Mouse (Mus musculus): ENCODE measurements around the gene Ppm1h. TPM values are rescaled to one million over a fixed set of nuclear protein-coding genes. Genes with fewer than 3 reads are reported as not detected.

Gene Ppm1h
- polyA plus RNA-seq, 1 experiment from 2014 or later = 24.7 TPM

DNA sequence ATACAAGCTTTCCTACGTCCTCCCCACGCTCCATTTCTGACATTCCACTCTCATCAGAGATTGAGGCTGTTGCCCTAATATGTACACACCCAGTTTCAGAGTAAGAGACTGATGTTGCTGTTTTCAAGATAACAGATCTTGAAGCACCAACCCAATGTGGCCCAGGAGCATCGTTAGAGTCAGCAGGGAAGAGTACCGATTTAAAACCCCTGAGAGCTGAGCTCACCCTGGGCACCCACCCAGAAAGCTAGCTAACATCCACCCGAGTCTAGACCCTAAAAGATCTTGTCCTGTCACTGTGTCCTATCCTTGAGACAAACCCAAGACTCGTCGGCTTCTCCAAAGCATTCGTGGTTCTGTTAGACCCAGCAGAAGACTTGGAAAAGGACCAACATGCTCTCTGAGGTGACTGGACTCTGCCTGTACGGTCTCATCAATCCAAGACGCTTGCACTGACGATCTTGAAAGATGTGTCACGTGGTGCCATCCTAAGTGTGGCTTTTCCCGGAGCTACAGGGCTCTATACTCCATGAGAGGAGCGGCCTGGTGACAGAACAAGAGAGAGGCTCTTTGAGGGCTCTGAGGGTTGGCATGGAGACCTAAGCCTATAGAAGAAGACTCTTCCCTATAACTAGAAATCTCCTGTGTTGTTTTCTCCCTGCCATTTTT lies 212.3 kb downstream of the Ppm1h start:
- H3K27me3 ChIP-seq (ENCODE audit: insufficient read depth, low read length) = no peaks in the 10 kb centered on the region
- 86% methylated on average over 14 of the region's 14 CpGs for whole genome bisulfite sequencing
- no peak overlapping the region for H3K9ac ChIP-seq (replicated peaks; ENCODE audit: low read length)
- H3K9me3 ChIP-seq (ENCODE audit: low read length) = no peaks in the 10 kb centered on the region
- no peak for ATAC-seq (ENCODE audit: low FRiP score, low TSS enrichment)
- 0 out of 2 replicates have a peak, but pooled peaks cover 5% of the 10 kb centered on the region for H3K36me3 ChIP-seq (ENCODE audit: insufficient read depth, low read length)
- H3K4me1 ChIP-seq (ENCODE audit: insufficient read depth, low read length) = peaks cover 38% of the 10 kb centered on the region
- H3K27ac ChIP-seq (ENCODE audit: low read length) = no peak overlapping the region
- H3K4me3 ChIP-seq (ENCODE audit: low read length) = no peak overlapping the region
- H3K4me2 ChIP-seq (replicated peaks; ENCODE audit: low read depth, low read length) = no peak overlapping the region

DNA sequence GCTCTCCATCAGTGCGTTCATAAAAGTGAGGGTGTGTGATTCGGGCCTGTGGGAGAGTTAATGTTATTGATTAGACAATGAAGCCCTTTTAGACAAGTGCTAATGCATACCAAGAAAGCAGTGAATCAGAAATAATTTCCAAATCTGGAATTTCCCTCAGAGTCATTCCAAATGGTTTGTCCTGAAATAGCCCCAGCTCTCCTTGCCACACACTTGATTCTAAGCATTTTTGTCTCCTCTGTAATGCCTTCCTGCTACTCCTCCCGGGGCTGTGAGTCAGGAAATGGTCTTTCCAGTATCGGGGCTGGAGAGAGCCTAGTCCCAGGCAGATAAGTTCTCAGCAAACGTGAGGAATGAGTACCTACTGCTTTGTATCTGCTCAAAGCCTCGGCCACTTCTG lies 212.9 kb downstream of the Ppm1h start:
- 74% methylated on average over 6 of the region's 6 CpGs for WGBS

DNA sequence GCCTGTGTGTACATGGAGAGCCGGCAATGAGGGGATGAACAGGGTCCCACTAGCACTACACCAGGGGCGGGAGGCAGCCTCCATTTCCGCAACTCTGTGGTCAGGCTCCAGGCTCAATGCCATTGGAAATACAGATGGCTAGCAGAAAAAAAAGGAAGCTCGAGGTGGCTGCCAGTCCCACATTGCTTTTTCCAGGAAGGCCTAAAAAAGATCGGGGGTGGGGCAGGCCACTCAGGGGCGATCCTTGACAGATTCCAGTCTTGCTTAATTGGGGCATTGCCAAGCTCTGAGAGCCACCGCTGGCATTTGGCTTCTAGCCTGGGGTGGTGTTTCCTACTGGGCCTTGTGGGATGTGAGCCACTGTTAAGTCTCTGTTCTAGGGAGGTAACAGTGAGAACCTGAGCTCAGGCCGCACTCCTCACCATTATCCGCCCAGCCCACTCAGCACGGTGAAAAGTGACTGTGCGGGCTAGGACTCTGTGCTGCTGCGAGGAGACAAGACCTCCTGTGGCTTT lies 216.1 kb downstream of the Ppm1h start:
- no peaks in the 10 kb centered on the region for H3K9me3 ChIP-seq (ENCODE audit: low read length)
- no peak overlapping the region for H3K9ac ChIP-seq (replicated peaks; ENCODE audit: low read length)
- H3K27ac ChIP-seq (ENCODE audit: low read length) = no peak overlapping the region
- WGBS = 76% methylated on average over 12 of the region's 12 CpGs
- H3K27me3 ChIP-seq (ENCODE audit: insufficient read depth, low read length) = no peaks in the 10 kb centered on the region
- H3K36me3 ChIP-seq (ENCODE audit: insufficient read depth, low read length) = 0 out of 2 replicates have a peak, but pooled peaks cover 5% of the 10 kb centered on the region
- no peak overlapping the region for H3K4me2 ChIP-seq (replicated peaks; ENCODE audit: low read depth, low read length)
- H3K4me1 ChIP-seq (ENCODE audit: insufficient read depth, low read length) = peaks cover 8% of the 10 kb centered on the region; the same call in 1 of the 2 replicates
- ATAC-seq (ENCODE audit: low FRiP score, low TSS enrichment) = no peak
- no peak overlapping the region for H3K4me3 ChIP-seq (ENCODE audit: low read length)

More for the DNA sequence above, 212.9 kb downstream of the Ppm1h start:
- Histone ChIP-seq H3K27me3 (ENCODE audit: insufficient read depth, low read length) (no peaks in the 10 kb centered on the region), H3K27ac (ENCODE audit: low read length) (no peak overlapping the region), H3K9me3 (ENCODE audit: low read length) (no peaks in the 10 kb centered on the region), H3K4me3 (ENCODE audit: low read length) (no peak overlapping the region), H3K36me3 (ENCODE audit: insufficient read depth, low read length) (0 out of 2 replicates have a peak, but pooled peaks cover 5% of the 10 kb centered on the region), H3K4me1 (ENCODE audit: insufficient read depth, low read length) (peaks cover 35% of the 10 kb centered on the region), H3K9ac (replicated peaks; ENCODE audit: low read length) (no peak overlapping the region), H3K4me2 (replicated peaks; ENCODE audit: low read depth, low read length) (no peak overlapping the region)
- ATAC-seq (ENCODE audit: low FRiP score, low TSS enrichment) = no peak

DNA sequence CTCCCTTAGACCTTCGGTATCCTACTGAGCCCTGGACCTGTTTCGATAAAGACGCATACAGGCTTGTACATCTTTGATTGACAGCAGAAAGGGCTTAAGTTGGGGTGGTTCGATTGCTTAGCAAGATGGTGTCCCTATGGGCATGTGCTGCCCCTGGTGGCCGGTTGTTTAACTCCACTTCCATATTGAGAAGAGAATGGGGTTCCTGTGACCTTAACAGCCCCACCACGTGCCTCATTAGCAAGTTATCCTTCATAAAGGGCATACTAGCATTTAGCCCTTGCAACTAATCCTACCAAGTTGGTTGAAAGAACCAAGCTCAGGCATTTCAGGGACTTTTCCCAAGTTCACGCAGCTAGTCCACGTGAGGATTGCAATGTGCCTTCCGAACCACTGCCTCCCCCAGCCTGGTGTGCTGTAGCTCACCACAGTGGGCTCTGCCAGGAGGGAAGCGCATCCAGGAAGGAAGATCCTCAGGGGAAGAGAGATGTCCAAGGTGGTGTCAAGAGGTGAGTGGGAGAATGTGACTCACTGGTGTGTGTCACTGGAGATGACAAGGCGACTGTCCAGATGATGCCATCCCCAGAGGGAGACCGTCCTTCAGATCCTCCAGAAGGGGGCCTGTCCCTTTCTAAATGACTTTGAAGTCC lies 216.7 kb downstream of the Ppm1h start:
- Histone ChIP-seq H3K27ac (ENCODE audit: low read length) (no peak overlapping the region), H3K27me3 (ENCODE audit: insufficient read depth, low read length) (no peaks in the 10 kb centered on the region), H3K36me3 (ENCODE audit: insufficient read depth, low read length) (0 out of 2 replicates have a peak, but pooled peaks cover 5% of the 10 kb centered on the region), H3K4me2 (replicated peaks; ENCODE audit: low read depth, low read length) (no peak overlapping the region), H3K4me1 (ENCODE audit: insufficient read depth, low read length) (peaks cover 14% of the 10 kb centered on the region), H3K4me3 (ENCODE audit: low read length) (no peak overlapping the region), H3K9ac (replicated peaks; ENCODE audit: low read length) (no peak overlapping the region), H3K9me3 (ENCODE audit: low read length) (no peaks in the 10 kb centered on the region)
- ATAC-seq (ENCODE audit: low FRiP score, low TSS enrichment) = no peak
- whole genome bisulfite sequencing = 86% methylated on average over 12 of the region's 12 CpGs

DNA sequence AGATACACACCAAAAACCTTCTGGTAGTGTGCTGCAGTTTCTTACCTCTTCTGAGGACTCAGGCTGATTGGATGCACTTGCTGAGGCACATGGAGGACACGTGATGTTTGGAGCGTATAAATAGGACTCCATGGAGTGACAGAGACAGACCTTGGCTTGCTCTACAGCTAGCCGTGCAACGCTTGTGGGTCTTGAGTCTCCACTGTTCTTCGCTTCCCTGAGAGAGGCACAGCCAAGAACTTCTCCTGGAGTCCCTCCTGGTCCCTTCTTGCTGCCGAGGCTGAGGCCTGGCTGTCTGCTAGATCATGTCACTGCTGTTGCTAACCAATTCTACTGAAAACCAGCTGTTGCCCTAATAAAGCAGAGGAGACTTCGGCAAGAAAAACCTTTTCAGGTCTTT lies 221.4 kb downstream of the Ppm1h start:
- no peak for ATAC-seq (ENCODE audit: low FRiP score, low TSS enrichment)
- Histone ChIP-seq H3K36me3 (ENCODE audit: insufficient read depth, low read length) (no peaks in the 10 kb centered on the region), H3K27me3 (ENCODE audit: insufficient read depth, low read length) (no peaks in the 10 kb centered on the region), H3K4me2 (replicated peaks; ENCODE audit: low read depth, low read length) (no peak overlapping the region), H3K9me3 (ENCODE audit: low read length) (no peaks in the 10 kb centered on the region), H3K4me1 (ENCODE audit: insufficient read depth, low read length) (peaks cover 20% of the 10 kb centered on the region), H3K27ac (ENCODE audit: low read length) (peak overlapping the region; percentile 35; the same call in 1 of the 2 replicates), H3K9ac (replicated peaks; ENCODE audit: low read length) (no peak overlapping the region), H3K4me3 (ENCODE audit: low read length) (no peak overlapping the region)
- 55% methylated on average over 7 of the region's 7 CpGs for whole genome bisulfite sequencing

DNA sequence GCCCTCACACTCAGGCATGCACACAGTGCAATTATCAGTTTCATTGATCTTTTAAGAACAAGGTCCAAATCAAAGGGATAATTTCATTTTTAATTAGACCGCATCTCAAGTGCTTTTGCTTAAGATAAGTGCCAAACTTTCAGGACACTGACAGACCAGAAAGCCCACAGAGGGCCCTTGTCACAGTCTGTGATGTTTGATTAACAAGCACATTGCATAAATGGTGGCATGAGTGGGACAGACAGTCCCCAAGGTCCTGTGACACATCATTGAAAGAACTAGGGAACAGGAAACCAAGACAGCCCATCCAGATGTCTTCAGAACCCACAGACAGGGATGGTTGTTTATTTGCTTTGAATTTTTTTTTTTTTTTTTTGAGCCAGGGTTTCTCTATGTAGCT lies 221.9 kb downstream of the Ppm1h start:
- no peaks in the 10 kb centered on the region for H3K9me3 ChIP-seq (ENCODE audit: low read length)
- H3K27ac ChIP-seq (ENCODE audit: low read length) = peak overlapping the region; percentile 35; the same call in 1 of the 2 replicates
- 78% methylated on average over 1 of the region's 1 CpGs for WGBS
- H3K9ac ChIP-seq (replicated peaks; ENCODE audit: low read length) = no peak overlapping the region
- no peaks in the 10 kb centered on the region for H3K36me3 ChIP-seq (ENCODE audit: insufficient read depth, low read length)
- H3K4me2 ChIP-seq (replicated peaks; ENCODE audit: low read depth, low read length) = no peak overlapping the region
- peaks cover 20% of the 10 kb centered on the region for H3K4me1 ChIP-seq (ENCODE audit: insufficient read depth, low read length)
- no peaks in the 10 kb centered on the region for H3K27me3 ChIP-seq (ENCODE audit: insufficient read depth, low read length)
- no peak for ATAC-seq (ENCODE audit: low FRiP score, low TSS enrichment)
- H3K4me3 ChIP-seq (ENCODE audit: low read length) = no peak overlapping the region

DNA sequence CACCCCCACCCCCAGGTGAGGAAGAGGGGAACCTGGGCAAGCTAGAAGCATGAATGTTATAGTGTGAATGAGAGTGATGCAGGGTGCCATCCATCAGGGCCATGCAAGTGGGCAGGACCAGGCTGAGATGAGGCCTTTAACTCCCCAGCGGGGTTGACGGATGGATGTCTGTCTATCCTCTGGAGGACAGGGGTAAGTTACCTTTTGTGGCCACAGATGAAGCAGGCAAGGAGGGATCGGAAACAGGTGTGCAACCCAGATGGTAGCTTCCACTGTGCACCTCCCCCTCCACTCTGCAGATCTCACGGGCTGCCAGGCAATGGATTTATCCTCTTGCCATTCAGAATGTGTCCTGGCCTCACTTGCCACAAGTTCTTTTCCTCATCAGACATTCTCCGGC lies 222.8 kb downstream of the Ppm1h start:
- Histone ChIP-seq H3K27ac (ENCODE audit: low read length) (no peak overlapping the region), H3K4me1 (ENCODE audit: insufficient read depth, low read length) (peaks cover 20% of the 10 kb centered on the region), H3K4me3 (ENCODE audit: low read length) (no peak overlapping the region), H3K9ac (replicated peaks; ENCODE audit: low read length) (no peak overlapping the region), H3K4me2 (replicated peaks; ENCODE audit: low read depth, low read length) (no peak overlapping the region), H3K9me3 (ENCODE audit: low read length) (no peaks in the 10 kb centered on the region), H3K36me3 (ENCODE audit: insufficient read depth, low read length) (no peaks in the 10 kb centered on the region), H3K27me3 (ENCODE audit: insufficient read depth, low read length) (no peaks in the 10 kb centered on the region)
- ATAC-seq (ENCODE audit: low FRiP score, low TSS enrichment) = no peak
- WGBS = 76% methylated on average over 5 of the region's 5 CpGs

DNA sequence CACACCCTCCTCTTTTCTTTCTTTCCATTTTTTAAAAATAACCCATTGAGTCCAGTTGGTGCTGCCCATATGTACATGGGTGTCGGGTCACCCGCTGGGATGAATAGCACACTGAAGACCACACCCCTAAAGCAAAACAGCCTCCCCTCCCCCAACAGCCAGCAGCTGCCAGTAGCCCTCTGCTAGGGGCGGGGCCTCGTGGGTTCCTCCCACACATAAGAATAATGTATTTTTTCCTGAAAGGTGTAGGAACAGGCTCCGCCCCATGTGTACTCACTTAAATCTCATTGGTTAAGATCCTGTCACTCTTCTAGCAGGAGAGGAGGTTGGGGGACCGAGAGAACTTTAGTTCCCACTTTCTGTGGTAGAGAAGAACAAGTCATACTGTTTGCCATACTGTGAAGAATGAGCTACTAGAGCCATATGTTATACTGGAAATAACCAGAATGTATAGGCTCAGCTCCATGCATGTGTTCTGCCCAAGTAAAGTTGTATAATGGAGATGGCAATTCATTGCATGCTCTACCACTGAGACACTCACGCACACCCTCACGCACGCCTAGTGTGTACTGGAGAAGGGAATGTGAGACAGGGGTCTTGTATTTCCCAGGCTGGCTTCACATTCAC lies 231.0 kb downstream of the Ppm1h start:
- 83% methylated on average over 9 of the region's 9 CpGs for WGBS
- Histone ChIP-seq H3K27me3 (ENCODE audit: insufficient read depth, low read length) (no peaks in the 10 kb centered on the region), H3K9me3 (ENCODE audit: low read length) (no peaks in the 10 kb centered on the region), H3K9ac (replicated peaks; ENCODE audit: low read length) (no peak overlapping the region), H3K4me2 (replicated peaks; ENCODE audit: low read depth, low read length) (no peak overlapping the region), H3K27ac (ENCODE audit: low read length) (no peak overlapping the region), H3K36me3 (ENCODE audit: insufficient read depth, low read length) (peaks cover 8% of the 10 kb centered on the region; the same call in 1 of the 2 replicates), H3K4me3 (ENCODE audit: low read length) (no peak overlapping the region), H3K4me1 (ENCODE audit: insufficient read depth, low read length) (peaks cover 47% of the 10 kb centered on the region)
- no peak for ATAC-seq (ENCODE audit: low FRiP score, low TSS enrichment)

DNA sequence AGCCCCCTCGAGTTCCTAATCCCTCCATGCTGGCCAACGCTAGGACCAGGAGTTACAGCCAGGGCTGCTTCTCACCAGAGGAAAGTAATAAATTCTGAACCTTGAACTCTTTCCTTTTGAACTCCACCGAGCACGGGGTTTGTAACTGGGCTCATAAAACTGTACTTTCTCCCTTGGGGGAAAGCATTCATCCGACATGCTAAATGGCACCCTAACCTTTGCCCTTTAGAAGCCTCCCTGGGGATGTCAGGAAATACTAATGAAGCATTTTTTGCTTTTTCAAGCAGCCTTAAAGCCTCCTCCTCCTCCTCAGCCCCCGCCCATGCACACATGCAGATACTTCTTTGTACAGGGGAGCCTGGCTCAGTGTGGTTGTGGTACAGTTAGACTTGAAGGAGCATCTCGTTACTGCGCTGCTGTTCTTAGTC lies 232.2 kb downstream of the Ppm1h start:
- H3K4me1 ChIP-seq (ENCODE audit: insufficient read depth, low read length) = peaks cover 53% of the 10 kb centered on the region
- H3K4me2 ChIP-seq (replicated peaks; ENCODE audit: low read depth, low read length) = no peak overlapping the region
- WGBS = 12% methylated on average over 8 of the region's 8 CpGs
- ATAC-seq (ENCODE audit: low FRiP score, low TSS enrichment) = peak; percentile 74
- peaks cover 8% of the 10 kb centered on the region; the same call in 1 of the 2 replicates for H3K36me3 ChIP-seq (ENCODE audit: insufficient read depth, low read length)
- H3K9ac ChIP-seq (replicated peaks; ENCODE audit: low read length) = no peak overlapping the region; the same call in 1 of the 2 replicates
- peak overlapping the region; percentile 77 for H3K27ac ChIP-seq (ENCODE audit: low read length)
- H3K27me3 ChIP-seq (ENCODE audit: insufficient read depth, low read length) = no peaks in the 10 kb centered on the region
- H3K9me3 ChIP-seq (ENCODE audit: low read length) = no peaks in the 10 kb centered on the region
- no peak overlapping the region for H3K4me3 ChIP-seq (ENCODE audit: low read length)

Measured in kidney, embryonic 16.5 days (tissue).